Mouse (Mus musculus) adrenal gland, postnatal 14 days (tissue): ENCODE data around the gene Prss29. TPM values are rescaled to one million over a fixed set of nuclear protein-coding genes. Genes with fewer than 3 reads are reported as not detected.

Experiments used
- DNase-seq: peaks from one replicate; pipeline ENCODE4 v3.0.0; 2021; ENCODE audit warnings: mixed read lengths
- long read RNA-seq, 2 experiments: library from polyadenylated mRNA; stranded (forward); transcript quantifications; one replicate each; pipeline ENCODE4 v2.0.0; 2021
- total RNA-seq: library from RNA; stranded (reverse); gene quantifications from 2 replicates; pipeline ENCODE4 v1.2.3, GENCODE M21; 2021

Prss29 gene
- total RNA-seq = not detected in 2 replicates
- long read RNA-seq, experiment 1 = 0 reads
- long read RNA-seq, experiment 2 = 0 reads

GRCm38 (mm10) chr17:25318354-25318753 lies at the start of gene Prss29:
Prss29 (plus strand) TSS chr17:25318654.
- no peak for DNase-seq

- DNase-seq = no peak
Observed at GRCm38 (mm10) chr17:25270795-25271335, 47.6 kb upstream of the Prss29 start.

DNA sequence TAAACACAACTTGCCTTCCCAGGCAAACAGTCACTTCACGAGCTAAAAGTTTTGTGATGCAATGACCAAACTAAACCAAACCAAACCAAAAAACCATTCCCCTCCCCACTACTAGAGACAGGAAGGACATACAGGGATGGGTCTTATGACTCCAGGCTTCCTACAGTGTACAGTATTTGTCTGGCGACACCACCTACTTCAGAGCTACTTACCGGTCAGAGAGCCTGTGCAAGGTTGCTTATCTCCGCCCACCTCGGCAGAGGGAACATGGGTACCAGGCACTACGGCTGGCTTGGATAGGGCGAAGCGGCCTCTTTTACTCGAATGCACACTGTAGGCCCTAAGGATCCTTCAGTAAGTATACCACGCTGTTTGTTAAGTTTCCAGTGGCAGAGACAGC lies 46.1 kb upstream of the Prss29 start:
- peak; percentile 49 for DNase-seq

DNA sequence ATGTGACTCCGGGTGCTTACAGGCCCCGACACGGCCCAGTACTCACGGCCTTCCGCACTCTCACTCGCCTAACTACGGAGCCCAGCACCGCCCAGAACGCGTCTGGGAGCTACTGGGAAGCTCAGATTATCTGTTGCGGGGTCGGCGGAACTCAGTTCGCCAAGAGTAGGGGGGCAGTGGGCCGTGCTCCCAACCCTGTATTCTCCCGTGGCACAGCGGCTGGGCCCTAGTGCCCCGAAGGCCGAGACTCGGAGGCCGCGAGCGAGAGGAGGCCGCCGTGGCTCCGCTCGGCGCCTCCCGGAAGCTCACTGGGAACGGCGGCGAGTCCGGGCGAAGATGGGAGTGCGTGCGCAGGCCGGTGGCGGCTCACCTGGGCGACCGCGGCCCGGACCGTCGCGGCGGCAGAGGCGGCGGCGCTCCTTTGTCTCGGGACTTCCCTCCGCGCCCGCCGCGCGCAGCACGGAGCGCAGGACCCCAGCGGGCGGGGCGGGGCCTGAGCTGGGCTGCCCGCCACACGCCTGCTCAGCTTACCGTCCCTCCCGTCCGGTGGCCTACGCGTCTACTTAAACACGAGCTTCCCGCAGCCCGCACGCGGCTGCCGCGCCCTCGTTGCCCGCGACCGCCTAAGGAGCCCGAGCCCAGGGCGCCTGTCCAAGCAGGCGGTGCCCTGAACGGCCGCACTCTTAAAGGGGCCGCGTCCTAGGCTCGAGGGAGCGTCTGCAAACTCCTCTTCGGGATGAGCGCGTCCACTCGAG lies 45.3 kb upstream of the Prss29 start:
- peak; percentile 91 for DNase-seq

DNA sequence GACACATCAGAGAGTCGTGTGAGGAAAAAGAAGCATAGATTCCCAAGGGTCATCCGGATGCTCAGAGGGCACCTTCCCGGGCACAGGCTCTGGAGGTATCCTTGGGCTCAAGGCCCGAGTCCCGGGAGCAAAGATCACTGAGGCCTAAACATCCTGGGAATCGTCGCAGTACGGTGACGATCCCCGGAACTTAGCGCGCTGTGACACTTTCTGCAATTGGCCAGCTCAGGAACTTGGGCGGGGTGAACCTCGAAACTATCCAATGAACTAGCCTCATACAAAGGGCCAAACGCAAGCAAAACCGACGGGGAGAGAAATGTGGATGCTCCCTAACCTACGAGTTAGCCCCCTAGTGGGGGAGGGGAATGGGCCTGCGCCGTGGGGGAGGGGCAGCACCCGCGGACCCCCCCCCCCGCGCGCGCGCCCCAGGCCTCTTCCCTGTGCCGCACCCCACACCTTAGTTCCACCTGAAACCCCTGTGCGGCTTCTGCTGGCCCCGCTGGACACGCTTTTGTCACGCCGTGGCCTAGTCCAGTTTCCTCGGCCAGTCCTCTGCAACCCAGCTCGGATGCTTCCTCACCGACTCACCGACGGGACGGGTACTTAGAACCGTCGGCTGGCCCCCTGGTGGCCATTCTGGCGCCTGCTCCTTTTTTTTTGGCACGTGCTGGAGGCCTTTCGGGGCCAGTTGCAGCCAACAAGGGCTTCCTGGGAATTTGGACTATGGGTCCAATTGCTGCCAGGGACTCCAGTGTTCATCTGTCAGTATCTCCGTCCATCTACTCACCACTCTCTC lies 44.5 kb upstream of the Prss29 start:
- peak; percentile 95 for DNase-seq

GRCm38 (mm10) chr17:25274571-25275346 lies 43.7 kb upstream of the Prss29 start, which contains the start of gene Ube2i:
Ube2i (minus strand) TSS chr17:25274622.
- no peak for DNase-seq

DNA sequence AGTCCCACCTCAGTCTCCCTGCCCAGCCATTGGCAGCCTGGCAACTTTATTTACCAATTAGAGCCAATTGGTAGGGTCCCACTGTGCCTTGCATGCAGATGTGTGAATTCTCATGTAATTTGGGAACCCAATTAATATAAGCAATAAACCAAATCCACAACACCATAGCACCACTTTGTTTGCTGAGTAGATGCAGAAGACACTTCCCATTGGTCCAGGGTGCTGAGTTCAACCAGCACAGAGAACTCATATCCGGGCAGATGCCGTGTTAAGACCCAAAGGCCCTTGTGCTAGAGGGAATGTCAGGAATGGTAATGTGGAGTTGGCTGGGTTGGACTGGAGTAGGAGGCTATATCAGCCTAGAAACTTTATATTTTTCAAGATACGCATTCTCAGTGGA lies 42.6 kb upstream of the Prss29 start:
- no peak for DNase-seq

DNA sequence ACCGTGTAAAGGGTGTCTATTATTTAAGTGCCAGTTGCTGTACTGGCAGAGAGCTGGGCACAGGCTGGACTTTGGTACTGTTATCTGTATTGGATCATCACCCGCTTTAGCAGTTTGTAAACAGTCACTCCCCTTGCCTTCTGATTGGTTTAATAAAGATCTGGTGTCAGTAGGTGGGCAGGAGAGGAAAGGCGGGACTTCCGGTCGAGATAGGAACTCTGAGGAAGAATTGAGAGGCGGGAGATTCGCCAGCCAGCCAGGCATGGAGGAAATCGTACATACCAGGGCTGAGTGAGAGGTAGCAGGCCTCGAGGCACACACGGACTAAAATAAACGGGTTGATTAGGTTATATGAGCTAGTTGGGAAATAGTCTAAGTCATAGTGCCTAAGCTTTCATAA lies 36.3 kb upstream of the Prss29 start:
- DNase-seq = peak; percentile 77

DNA sequence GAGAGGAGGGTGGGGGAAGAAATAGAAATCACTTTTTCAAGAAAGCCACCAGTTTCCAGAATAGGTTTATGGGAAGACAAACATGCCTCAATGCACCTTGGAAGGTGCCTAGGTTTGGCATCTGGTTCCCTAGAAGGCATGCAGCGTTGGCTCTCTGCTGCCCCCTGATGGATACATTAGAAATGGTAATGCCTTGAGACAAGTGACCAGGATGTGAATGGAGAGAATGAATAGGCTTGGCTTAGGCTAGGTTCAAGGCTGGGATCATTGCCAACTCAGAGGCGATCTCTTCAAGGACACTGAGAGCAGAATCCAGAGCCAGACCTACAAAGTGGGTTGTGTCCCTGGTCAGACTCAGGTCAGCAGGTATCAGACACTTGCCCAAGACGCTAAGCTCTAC lies 33.4 kb upstream of the Prss29 start:
- peak; percentile 82 for DNase-seq

DNA sequence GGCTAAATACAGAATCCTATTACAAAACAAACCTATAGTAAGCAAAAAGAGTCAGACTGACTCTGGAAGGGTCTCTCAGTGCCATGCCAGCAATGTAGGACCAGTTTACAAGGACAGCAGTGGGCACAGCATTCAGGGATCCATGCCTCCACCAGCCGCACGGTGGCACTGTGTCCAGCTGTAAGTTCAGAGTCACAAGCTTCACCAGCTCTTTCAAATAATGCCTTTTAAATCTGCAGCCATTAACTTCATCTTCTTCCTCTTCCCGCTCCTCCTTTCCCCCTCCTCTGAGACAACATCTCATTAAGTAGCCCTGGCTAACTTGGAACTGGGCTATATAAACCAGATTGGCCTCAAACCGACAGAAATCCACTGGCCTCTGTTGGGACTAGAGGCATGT lies 29.6 kb upstream of the Prss29 start:
- DNase-seq = peak; percentile 72

DNA sequence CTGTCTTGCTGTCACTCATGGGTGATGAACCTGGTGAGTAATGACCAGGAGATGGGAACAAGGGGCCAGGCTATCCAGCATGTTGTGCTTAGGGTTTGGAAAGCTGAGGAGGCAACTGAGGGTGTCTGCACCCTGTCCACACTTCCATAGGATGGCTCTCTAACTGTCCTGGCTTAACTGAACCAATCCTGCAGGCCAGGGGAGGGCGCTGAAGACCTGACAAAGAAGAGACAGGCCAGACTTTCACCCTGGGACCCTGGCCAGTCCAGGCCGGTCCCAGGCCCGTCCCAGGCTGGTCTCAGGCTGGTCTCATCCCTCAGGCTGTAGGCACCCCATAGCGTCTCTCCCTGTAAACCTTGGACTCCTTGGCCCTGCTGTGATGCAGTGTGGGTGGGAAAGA lies 28.0 kb upstream of the Prss29 start:
- DNase-seq = no peak

DNA sequence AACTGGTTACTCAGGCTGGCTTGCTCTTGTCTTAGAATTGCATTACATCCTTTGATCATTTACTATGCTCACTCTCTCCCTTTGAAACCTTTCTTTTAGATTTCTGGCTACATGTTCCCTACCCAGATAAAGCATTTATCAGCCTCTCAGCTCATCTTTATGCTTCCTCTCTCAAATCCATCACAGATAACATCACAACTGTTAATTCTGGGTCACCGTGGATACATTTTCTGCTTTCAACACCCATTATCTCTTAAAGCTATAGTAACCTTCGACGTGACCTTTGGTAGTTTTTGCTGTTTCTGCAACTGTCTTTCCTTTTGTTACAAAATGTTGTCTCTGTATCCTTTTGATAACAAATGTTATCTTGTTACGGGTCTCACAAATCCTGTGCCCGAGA lies 25.0 kb upstream of the Prss29 start:
- no peak for DNase-seq

- DNase-seq = no peak
Observed at GRCm38 (mm10) chr17:25294111-25294510, 24.3 kb upstream of the Prss29 start.

- no peak for DNase-seq
Observed at GRCm38 (mm10) chr17:25298094-25298493, 20.4 kb upstream of the Prss29 start, which contains the start of gene Prss34. Prss34 (plus strand) TSS chr17:25298394.

DNA sequence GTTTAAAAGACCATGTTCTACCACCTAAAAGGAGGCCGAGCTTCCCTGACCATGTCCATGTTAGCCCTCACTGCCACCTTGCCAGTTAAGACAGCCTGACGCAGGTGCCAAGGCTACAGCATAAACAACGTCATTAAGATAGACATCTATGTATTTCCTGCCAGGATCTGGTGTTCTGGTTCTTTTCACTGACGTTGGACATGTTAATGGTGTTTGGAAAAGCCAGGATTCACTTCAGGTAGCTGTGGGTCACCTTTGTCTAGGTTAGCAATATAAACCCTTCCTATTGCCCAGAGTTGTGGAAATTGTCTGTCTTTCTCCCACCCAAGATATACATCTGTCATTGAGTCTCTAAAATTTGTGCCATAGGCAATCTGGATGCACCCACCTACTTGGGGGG lies 10.1 kb upstream of the Prss29 start, which contains the start of gene Prss28:
Gene Prss28 (plus strand): TSS at position 301 of the 400 bp plus-strand sequence.
- no peak for DNase-seq

GRCm38 (mm10) chr17:25320819-25321218 lies 2.4 kb downstream of the Prss29 start:
- DNase-seq = no peak

DNA sequence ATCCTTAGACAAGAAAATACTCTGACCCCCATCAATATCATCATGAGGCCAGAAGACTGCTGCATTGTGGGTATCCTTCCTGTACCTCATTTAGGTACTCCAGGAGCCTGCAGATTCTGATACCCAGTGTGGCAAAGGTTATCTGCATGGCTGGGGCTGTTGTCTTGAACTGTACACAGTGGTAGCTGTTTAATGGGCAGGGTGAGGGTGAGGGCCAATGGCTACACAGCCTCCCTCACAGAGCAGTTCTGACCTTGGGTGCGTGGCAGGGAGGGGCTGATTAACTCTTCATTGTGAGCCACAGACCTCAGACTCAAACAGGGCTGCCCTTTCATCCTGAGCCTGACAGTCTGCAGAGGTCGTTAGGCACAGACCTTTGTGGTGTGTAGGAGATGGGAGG lies 4.5 kb downstream of the Prss29 start:
- no peak for DNase-seq

DNA sequence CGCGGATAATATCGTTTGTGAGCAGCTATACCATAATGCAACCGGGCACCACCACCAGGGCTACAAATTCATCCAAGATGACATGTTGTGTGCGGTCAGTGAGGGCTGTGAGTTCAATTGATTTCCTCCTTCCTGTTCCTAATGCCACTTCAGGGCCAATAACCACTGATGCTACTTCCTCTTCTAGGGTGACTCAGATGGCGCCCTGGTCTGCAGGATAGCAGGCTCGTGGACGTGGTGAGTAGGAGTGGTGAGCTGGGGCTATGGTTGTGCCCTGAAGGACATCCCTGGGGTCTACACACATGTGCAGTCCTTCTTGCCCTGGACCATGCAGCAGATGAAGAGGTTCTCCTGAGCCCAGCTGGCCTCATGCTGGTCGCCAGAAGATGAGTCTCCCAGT lies 13.9 kb downstream of the Prss29 start:
- DNase-seq = no peak

DNA sequence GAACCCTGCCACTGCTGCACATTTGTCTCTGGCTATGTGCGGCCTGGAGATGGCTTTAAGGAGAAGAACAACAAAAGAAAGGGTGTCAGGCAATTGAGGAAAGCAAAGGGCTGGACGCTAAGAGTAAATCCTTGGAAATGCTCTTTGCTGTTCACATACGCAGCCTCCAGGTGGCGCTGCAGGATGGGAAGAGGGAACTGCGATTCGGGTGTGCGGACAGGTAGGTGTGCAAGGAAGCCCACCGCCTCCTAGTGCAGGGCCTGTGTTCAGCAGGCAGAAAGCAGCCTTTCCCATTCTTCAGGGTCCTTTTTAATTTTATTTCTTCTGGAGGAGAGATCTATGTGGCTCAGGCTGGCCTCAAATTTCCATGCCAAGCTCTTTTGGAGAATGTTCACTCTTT lies 15.5 kb downstream of the Prss29 start:
- peak; percentile 79 for DNase-seq

- DNase-seq = no peak
Observed at GRCm38 (mm10) chr17:25338218-25338617, 19.8 kb downstream of the Prss29 start.

DNA sequence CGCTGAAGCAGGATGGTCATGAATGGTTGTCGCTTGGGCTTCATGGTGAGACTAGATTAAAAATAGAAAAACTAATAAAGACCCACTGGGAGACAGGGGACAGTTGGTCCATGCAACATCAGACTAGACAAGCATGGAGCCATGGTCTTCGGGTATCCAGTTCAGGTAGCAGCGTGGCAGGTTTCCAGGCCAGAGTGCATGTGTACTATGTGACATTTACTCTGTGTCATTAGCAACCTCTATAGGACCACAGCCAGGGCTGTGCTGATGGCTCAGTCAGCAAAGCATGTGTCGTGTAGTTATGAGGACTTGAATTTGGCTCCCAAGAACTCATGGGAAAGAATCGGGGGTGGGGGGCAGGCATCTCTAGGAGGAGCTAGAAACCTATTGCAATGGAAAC lies 21.5 kb downstream of the Prss29 start:
- no peak for DNase-seq

DNA sequence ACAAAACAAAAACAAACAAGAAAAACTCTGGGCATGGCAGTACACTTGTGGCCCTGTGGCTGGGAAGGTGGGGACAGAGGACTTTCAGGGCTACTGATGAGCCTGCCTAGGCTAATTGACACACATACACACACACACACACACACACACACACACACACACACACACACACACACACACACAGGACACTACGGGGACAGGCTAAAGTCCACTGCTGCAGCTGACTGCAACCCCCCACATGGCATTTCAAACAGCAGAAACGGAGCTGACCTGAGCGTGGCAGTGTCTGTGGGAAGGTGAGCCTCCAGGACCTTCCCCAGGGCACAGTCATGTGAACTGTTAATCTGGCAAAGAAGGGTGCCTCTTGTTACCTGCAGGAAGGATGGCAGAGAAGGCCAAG lies 23.0 kb downstream of the Prss29 start:
- DNase-seq = no peak
